Mouse (Mus musculus): ENCODE results near the gene Gm10309. TPM values are rescaled to one million over a fixed set of nuclear protein-coding genes. Genes with fewer than 3 reads are reported as not detected.

Gm10309 gene
- polyA plus RNA-seq, 2 experiments: 0.03 to 0.47 TPM

DNA sequence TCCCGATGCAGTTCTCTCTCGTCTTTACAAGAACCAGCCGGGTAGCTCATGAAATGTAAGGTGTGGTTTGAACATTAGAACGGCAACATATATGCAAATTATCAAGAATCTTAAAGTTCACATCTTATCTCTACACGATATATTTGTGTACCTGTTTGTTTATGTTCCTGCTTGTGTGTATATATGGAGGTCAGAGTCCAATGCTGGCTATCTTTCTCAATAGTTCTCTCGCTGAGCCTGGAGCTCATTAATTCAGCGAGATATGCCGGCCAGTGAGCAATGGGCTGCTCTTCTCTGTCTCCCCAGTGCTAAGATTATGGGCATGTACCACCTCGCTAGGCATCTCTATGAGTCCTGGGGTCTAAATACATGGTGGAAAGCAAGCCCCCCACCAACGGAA lies 18.8 kb upstream of the Gm10309 start:
- Histone ChIP-seq H3K4me1 (ENCODE audit: control insufficient read depth, insufficient read depth, low read length) (no peaks in the 10 kb centered on the region), H3K27ac (replicated peaks; ENCODE audit: low read depth, low read length) (no peak overlapping the region), H3K27me3 (ENCODE audit: control insufficient read depth, insufficient read depth, low read length) (no peaks in the 10 kb centered on the region), H3K4me3 (replicated peaks; ENCODE audit: low read length) (no peak overlapping the region), H3K9me3 (ENCODE audit: control insufficient read depth, low read length) (no peaks in the 10 kb centered on the region), H3K9ac (ENCODE audit: low read depth, low read length, severe bottlenecking) (no peak overlapping the region), H3K4me2 (replicated peaks; ENCODE audit: low read depth, low read length, severe bottlenecking) (no peak overlapping the region), H3K36me3 (ENCODE audit: control insufficient read depth, insufficient read depth, low read length) (no peaks in the 10 kb centered on the region)
- no peak for DNase-seq (ENCODE audit: low spot score)
- TF ChIP-seq POLR2A (IDR thresholded peaks at IDR 0.05; ENCODE audit: borderline replicate concordance, extremely low read depth, insufficient read depth, insufficient read length): no peak
- ATAC-seq (ENCODE audit: low FRiP score, low read depth): no peak
- 91% methylated on average over 10 of the region's 10 CpGs for WGBS

DNA sequence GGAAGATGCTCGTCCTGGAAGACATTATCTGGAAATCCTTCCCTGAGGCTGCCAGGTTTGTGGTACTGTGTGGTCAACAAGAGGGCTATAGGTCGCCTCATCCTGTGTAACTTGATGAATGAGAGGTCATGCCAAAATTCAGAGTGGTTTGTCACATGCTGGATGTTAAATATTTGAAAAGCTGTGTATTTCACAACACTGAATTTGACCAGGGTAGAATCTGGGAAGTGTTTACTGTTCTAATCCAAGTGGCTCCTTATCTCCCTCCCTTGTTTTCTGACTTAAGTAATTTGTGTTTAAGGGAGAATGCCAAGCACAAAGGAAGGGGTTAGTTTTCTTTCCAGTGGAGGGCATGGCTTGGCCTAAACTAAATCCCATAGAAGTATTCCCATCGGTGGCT lies 18.3 kb upstream of the Gm10309 start:
- DNase-seq (ENCODE audit: low spot score) (no peak), ATAC-seq (ENCODE audit: low FRiP score, low read depth) (no peak)
- no peak overlapping the region for H3K4me2 ChIP-seq (replicated peaks; ENCODE audit: low read depth, low read length, severe bottlenecking)
- 81% methylated on average over 3 of the region's 3 CpGs for WGBS
- H3K4me3 ChIP-seq (replicated peaks; ENCODE audit: low read length): no peak overlapping the region
- no peaks in the 10 kb centered on the region for H3K36me3 ChIP-seq (ENCODE audit: control insufficient read depth, insufficient read depth, low read length)
- H3K9me3 ChIP-seq (ENCODE audit: control insufficient read depth, low read length): no peaks in the 10 kb centered on the region
- no peak overlapping the region for H3K27ac ChIP-seq (replicated peaks; ENCODE audit: low read depth, low read length)
- no peaks in the 10 kb centered on the region for H3K4me1 ChIP-seq (ENCODE audit: control insufficient read depth, insufficient read depth, low read length)
- no peak for TF ChIP-seq POLR2A (IDR thresholded peaks at IDR 0.05; ENCODE audit: borderline replicate concordance, extremely low read depth, insufficient read depth, insufficient read length)
- no peak overlapping the region for H3K9ac ChIP-seq (ENCODE audit: low read depth, low read length, severe bottlenecking)
- no peaks in the 10 kb centered on the region for H3K27me3 ChIP-seq (ENCODE audit: control insufficient read depth, insufficient read depth, low read length)

DNA sequence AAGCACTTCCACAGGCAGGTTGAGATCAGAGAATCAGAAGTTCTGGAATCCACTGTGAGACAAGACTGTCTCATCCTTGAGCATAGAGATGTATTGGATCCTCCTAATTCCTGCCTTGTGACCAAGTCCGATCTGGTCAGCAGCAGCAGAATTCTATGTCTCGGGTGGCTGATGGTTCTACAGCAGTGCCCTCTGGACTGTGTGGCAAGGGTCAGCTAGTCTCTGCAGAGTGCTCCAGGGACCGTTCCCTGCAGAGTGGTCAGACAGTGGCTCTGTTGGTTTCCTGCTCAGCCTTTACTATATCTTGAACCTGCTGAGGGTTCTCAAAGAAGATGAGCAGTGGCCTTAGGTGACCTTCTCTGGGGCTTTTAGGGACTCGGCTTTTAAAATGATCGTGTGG lies 17.6 kb upstream of the Gm10309 start:
- no peaks in the 10 kb centered on the region for H3K4me1 ChIP-seq (ENCODE audit: control insufficient read depth, insufficient read depth, low read length)
- H3K9ac ChIP-seq (ENCODE audit: low read depth, low read length, severe bottlenecking): no peak overlapping the region
- no peak for DNase-seq (ENCODE audit: low spot score)
- no peak overlapping the region for H3K27ac ChIP-seq (replicated peaks; ENCODE audit: low read depth, low read length)
- no peak for TF ChIP-seq POLR2A (IDR thresholded peaks at IDR 0.05; ENCODE audit: borderline replicate concordance, extremely low read depth, insufficient read depth, insufficient read length)
- H3K27me3 ChIP-seq (ENCODE audit: control insufficient read depth, insufficient read depth, low read length): no peaks in the 10 kb centered on the region
- no peak for ATAC-seq (ENCODE audit: low FRiP score, low read depth)
- no peak overlapping the region for H3K4me2 ChIP-seq (replicated peaks; ENCODE audit: low read depth, low read length, severe bottlenecking)
- no peaks in the 10 kb centered on the region for H3K9me3 ChIP-seq (ENCODE audit: control insufficient read depth, low read length)
- no peak overlapping the region for H3K4me3 ChIP-seq (replicated peaks; ENCODE audit: low read length)
- no peaks in the 10 kb centered on the region for H3K36me3 ChIP-seq (ENCODE audit: control insufficient read depth, insufficient read depth, low read length)
- 83% methylated on average over 5 of the region's 5 CpGs for WGBS

DNA sequence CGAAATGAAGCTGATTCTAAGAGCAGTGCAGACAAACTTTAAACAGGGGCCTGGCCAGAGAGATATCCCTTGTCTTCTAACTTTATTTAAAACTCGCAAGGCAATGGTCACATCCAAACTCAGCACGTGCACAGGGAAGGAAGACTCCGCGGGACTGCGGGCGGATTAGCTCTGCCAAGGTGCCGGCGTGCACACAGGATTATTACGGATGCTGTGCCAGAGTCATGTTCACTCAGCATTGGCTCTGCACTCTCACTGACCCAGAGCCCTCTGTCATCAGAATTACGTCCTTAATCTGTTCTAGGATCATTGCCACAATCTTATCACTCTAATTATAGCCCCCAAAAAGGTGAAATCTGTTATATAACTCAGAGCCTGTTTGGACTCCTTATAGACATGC lies 16.2 kb upstream of the Gm10309 start:
- H3K4me3 ChIP-seq (replicated peaks; ENCODE audit: low read length): no peak overlapping the region
- no peak for TF ChIP-seq POLR2A (IDR thresholded peaks at IDR 0.05; ENCODE audit: borderline replicate concordance, extremely low read depth, insufficient read depth, insufficient read length)

DNA sequence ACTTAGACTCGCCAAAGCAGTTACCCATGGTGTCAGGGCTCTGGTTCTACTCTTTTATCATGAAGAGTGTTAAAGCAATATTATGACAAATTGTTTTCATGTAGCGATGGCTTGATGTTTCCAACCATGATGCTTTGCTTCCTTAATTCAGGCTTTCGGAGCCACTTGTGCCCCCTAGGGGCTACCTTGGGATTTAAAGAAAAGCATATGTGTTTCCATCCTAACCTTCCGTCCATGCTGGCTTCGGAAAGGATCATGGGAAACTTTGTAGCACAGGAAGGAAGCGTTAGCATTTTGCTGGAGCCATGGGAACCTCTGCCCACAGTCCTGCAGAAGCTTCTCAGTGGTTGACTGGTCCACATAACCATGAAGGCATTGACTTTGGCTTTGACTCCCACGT lies 13.6 kb upstream of the Gm10309 start:
- ATAC-seq (ENCODE audit: low FRiP score, low read depth): no peak
- H3K9me3 ChIP-seq (ENCODE audit: control insufficient read depth, low read length): no peaks in the 10 kb centered on the region
- H3K9ac ChIP-seq (ENCODE audit: low read depth, low read length, severe bottlenecking): no peak overlapping the region
- H3K27me3 ChIP-seq (ENCODE audit: control insufficient read depth, insufficient read depth, low read length): no peaks in the 10 kb centered on the region
- no peak for TF ChIP-seq POLR2A (IDR thresholded peaks at IDR 0.05; ENCODE audit: borderline replicate concordance, extremely low read depth, insufficient read depth, insufficient read length)
- H3K4me3 ChIP-seq (replicated peaks; ENCODE audit: low read length): no peak overlapping the region
- H3K4me2 ChIP-seq (replicated peaks; ENCODE audit: low read depth, low read length, severe bottlenecking): no peak overlapping the region
- no peak overlapping the region for H3K27ac ChIP-seq (replicated peaks; ENCODE audit: low read depth, low read length)
- 83% methylated on average over 7 of the region's 7 CpGs for WGBS
- DNase-seq (ENCODE audit: low spot score): no peak
- 0 out of 2 replicates have a peak, but pooled peaks cover 3% of the 10 kb centered on the region for H3K4me1 ChIP-seq (ENCODE audit: control insufficient read depth, insufficient read depth, low read length)
- no peaks in the 10 kb centered on the region for H3K36me3 ChIP-seq (ENCODE audit: control insufficient read depth, insufficient read depth, low read length)

More for the DNA sequence above, 16.2 kb upstream of the Gm10309 start:
- no peak overlapping the region for H3K27ac ChIP-seq (replicated peaks; ENCODE audit: low read depth, low read length)
- no peaks in the 10 kb centered on the region for H3K27me3 ChIP-seq (ENCODE audit: control insufficient read depth, insufficient read depth, low read length)
- no peak overlapping the region for H3K9ac ChIP-seq (ENCODE audit: low read depth, low read length, severe bottlenecking)
- no peaks in the 10 kb centered on the region for H3K4me1 ChIP-seq (ENCODE audit: control insufficient read depth, insufficient read depth, low read length)
- ATAC-seq (ENCODE audit: low FRiP score, low read depth): no peak
- no peak overlapping the region for H3K4me2 ChIP-seq (replicated peaks; ENCODE audit: low read depth, low read length, severe bottlenecking)
- WGBS: 91% methylated on average over 11 of the region's 11 CpGs
- no peak for DNase-seq (ENCODE audit: low spot score)
- H3K9me3 ChIP-seq (ENCODE audit: control insufficient read depth, low read length): no peaks in the 10 kb centered on the region
- H3K36me3 ChIP-seq (ENCODE audit: control insufficient read depth, insufficient read depth, low read length): no peaks in the 10 kb centered on the region

DNA sequence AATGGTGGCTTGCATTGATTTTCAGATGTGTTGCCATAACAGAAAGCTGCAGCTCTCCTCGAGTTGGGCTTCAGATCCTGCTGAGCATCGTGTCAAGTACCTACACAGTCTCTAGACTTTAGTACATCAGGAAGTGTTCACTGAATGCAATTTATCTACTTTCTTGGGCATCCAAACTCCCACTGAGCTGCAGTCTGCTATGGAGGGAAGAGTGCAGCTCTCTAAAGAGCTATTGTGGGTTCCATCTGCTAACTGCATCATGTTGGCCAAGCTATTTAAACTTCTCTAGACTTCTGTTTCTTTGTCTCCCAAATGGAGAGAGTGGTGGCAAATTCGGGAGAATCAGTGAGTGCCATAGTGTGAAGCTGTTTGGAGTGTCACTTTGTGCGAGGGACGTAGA lies 11.6 kb upstream of the Gm10309 start:
- TF ChIP-seq POLR2A (IDR thresholded peaks at IDR 0.05; ENCODE audit: borderline replicate concordance, extremely low read depth, insufficient read depth, insufficient read length): no peak
- 0 out of 2 replicates have a peak, but pooled peaks cover 3% of the 10 kb centered on the region for H3K4me1 ChIP-seq (ENCODE audit: control insufficient read depth, insufficient read depth, low read length)
- no peak for ATAC-seq (ENCODE audit: low FRiP score, low read depth)
- no peak overlapping the region for H3K4me3 ChIP-seq (replicated peaks; ENCODE audit: low read length)
- no peaks in the 10 kb centered on the region for H3K9me3 ChIP-seq (ENCODE audit: control insufficient read depth, low read length)
- WGBS: 84% methylated on average over 5 of the region's 5 CpGs
- H3K9ac ChIP-seq (ENCODE audit: low read depth, low read length, severe bottlenecking): no peak overlapping the region
- no peak for DNase-seq (ENCODE audit: low spot score)
- no peaks in the 10 kb centered on the region for H3K27me3 ChIP-seq (ENCODE audit: control insufficient read depth, insufficient read depth, low read length)
- H3K36me3 ChIP-seq (ENCODE audit: control insufficient read depth, insufficient read depth, low read length): no peaks in the 10 kb centered on the region
- no peak overlapping the region for H3K27ac ChIP-seq (replicated peaks; ENCODE audit: low read depth, low read length)
- H3K4me2 ChIP-seq (replicated peaks; ENCODE audit: low read depth, low read length, severe bottlenecking): no peak overlapping the region
